Mouse (Mus musculus): ENCODE results near the gene Dll3. TPM values are rescaled to one million over a fixed set of nuclear protein-coding genes. Genes with fewer than 3 reads are reported as not detected.

Dll3 gene
- 0.17 TPM in 1 of 2 replicates, not detected in the other for polyA plus RNA-seq (2015; fragmentation: Nextera tagmentation; extraction: Ambion mirVana)

DNA sequence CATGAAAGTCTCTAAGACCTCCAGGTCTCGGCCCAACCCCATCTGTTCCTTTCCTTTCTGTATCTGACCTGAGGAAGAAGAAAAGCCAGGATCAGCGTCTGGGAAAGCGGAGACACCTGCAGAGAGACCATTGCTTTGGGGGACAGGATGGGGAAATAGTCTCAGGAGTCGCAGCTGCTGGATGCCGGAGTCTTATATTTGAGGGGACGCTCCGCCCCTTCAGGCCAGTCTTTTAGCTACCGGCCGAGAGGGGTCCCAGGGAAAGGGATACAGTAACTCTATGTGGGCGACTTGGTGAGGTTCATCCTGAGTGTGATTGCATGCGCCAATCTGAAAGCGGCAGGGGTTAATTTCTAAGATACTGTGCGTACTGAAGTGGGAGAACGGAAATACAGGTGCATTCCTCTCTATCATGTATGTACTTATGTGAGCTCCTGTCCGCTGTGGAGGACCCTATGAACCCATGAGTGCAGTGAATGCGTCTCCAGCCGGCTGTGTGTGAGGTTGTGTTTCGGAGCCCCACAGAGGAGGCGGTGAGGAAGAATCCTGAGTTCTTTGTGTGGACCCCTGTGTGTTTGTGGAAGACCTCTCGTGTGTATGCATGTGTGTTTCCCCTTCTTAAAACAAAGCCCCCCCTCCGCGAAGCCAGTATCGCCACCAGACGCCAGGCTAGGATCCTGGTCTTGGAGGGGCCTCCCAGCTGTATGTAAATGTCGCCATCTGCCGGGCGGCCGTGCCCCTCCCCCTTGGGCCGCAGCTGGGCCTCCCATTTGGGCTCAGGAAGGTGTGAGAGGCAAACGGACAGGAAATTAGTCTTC lies at the start of gene Dll3:
TSS of gene Dll3 (minus strand) at position 623 of the 818 bp plus-strand sequence.

GRCm38 (mm10) chr7:28350155-28350883 lies 48.3 kb upstream of the Dll3 start, which contains the start of gene Rps16:
TSS of gene Rps16 (plus strand) at chr7:28350652.

DNA sequence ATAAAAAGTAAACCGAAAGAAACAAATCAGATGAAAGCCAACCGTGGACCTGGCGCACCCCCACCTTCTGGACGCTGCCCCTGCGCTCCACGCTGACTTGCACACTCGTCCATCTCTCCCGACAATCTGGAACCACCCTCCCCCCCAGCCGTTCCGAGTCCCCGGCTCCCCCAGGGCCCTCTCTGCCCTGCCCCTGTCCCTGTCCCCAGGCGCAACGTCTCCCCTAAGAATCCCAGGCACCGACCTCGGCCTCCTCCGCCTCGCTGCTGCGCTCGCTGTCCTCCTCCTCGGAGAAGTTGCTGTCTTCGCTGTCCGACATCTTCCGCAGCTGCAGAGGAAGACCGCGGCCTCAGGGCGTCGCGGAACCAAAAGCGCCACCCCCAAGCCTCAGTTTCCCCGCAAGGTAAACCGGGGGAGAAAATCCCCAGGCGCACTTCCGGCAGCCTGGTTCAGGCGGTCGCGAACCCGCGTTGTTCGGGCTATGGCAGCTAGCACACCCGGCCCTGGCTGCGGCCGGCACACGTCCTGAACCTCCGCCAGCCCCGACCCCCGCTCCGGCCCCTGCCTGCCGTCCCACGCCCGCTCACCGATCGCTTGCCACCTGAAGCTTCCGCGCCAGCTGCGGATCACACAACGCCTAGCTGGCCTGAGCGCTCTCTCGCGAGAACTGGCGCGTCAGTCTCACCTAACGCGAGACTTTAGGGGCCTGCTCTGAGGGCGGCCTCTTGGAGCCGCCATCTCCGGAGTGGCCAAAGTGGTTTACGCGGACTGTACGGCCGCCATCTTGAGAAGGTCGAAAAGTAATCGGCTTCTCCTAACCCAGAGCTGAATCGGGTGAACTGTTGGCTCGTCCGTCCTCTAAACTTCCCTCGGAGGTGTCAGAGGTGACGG lies 36.3 kb upstream of the Dll3 start, which contains the start of gene Supt5:
TSS of gene Supt5 (minus strand) at position 639 of the 891 bp plus-strand sequence.

DNA sequence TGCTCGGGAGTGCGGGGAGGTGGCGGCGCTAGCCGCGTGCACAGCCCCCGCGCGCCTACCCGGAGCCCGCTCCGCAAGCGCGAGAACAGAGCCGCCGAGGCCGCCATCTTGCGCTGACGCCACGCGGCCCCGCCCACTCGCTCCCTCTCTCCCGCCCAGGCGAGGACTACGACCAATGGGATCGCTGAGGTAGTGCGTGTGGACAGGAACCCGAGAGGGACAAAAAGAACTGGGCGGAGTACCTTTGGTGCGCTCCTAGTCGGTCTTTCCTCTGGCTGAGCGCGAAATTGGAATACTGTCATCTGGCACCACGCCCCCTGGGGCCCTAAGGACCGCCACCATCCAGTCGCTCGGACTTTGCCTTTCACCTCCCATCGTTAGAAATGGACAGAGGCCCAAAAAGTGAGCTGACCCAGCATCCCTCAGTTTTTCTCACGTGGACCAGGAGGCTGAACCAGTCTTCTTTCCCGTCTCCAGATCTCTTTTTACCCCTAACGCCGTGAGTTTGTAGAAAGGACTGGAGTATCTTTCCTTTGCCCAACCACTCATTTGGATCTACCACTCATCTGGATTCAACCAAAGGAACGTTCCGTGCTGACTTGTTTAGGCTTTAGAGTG lies 10.0 kb upstream of the Dll3 start, which contains the start of gene Timm50:
TSS of gene Timm50 (minus strand) at position 147 of the 618 bp plus-strand sequence.

GRCm38 (mm10) chr7:28290638-28291590 lies 11.1 kb downstream of the Dll3 start, which contains the start of gene Selenov:
TSS of gene Selenov (minus strand) at chr7:28291186.

GRCm38 (mm10) chr7:28277615-28278278 lies 24.3 kb downstream of the Dll3 start, which contains the start of gene Eid2b:
TSS of gene Eid2b (plus strand) at chr7:28277739.

GRCm38 (mm10) chr7:28267129-28268041 lies 34.7 kb downstream of the Dll3 start, which contains the start of gene Eid2:
TSS of gene Eid2 (plus strand) at chr7:28267881.

Other genes starting within 250 kb of the Dll3 start
- 0.45 and 0.64 TPM in 2 replicates for gene Fcgbp, start 231.0 kb downstream of the Dll3 start, polyA plus RNA-seq (2015; fragmentation: Nextera tagmentation; extraction: Ambion mirVana)
- 0.07 and 0.08 TPM in 2 replicates for gene 9530053A07Rik, start 172.8 kb downstream of the Dll3 start, polyA plus RNA-seq (2015; fragmentation: Nextera tagmentation; extraction: Ambion mirVana)
- 56.9 and 59.0 TPM in 2 replicates for gene Fbl, start 132.5 kb downstream of the Dll3 start, polyA plus RNA-seq (2015; fragmentation: Nextera tagmentation; extraction: Ambion mirVana)
- gene Dyrk1b, start 122.8 kb downstream of the Dll3 start, polyA plus RNA-seq (2015; fragmentation: Nextera tagmentation; extraction: Ambion mirVana) = 5.0 and 7.3 TPM in 2 replicates
- gene Eid2, start 34.4 kb downstream of the Dll3 start, polyA plus RNA-seq (2015; fragmentation: Nextera tagmentation; extraction: Ambion mirVana) = 2.6 and 4.0 TPM in 2 replicates
- gene Eid2b, start 24.5 kb downstream of the Dll3 start, polyA plus RNA-seq (2015; fragmentation: Nextera tagmentation; extraction: Ambion mirVana) = 7.9 and 9.2 TPM in 2 replicates
- 0.37 TPM in 1 of 2 replicates, not detected in the other for gene Selenov, start 11.1 kb downstream of the Dll3 start, polyA plus RNA-seq (2015; fragmentation: Nextera tagmentation; extraction: Ambion mirVana)
- 59.0 and 64.6 TPM in 2 replicates for gene Timm50, start 9.8 kb upstream of the Dll3 start, polyA plus RNA-seq (2015; fragmentation: Nextera tagmentation; extraction: Ambion mirVana)
- gene Supt5, start 36.5 kb upstream of the Dll3 start, polyA plus RNA-seq (2015; fragmentation: Nextera tagmentation; extraction: Ambion mirVana) = 43.2 and 47.1 TPM in 2 replicates
- 718 and 753 TPM in 2 replicates for gene Rps16, start 48.4 kb upstream of the Dll3 start, polyA plus RNA-seq (2015; fragmentation: Nextera tagmentation; extraction: Ambion mirVana)
- 47.1 and 61.8 TPM in 2 replicates for gene Plekhg2, start 70.4 kb upstream of the Dll3 start, polyA plus RNA-seq (2015; fragmentation: Nextera tagmentation; extraction: Ambion mirVana)
- 49.3 and 49.5 TPM in 2 replicates for gene Zfp36, start 78.0 kb upstream of the Dll3 start, polyA plus RNA-seq (2015; fragmentation: Nextera tagmentation; extraction: Ambion mirVana)
- 31.0 and 32.3 TPM in 2 replicates for gene Med29, start 90.5 kb upstream of the Dll3 start, polyA plus RNA-seq (2015; fragmentation: Nextera tagmentation; extraction: Ambion mirVana)
- gene Paf1, start 90.7 kb upstream of the Dll3 start, polyA plus RNA-seq (2015; fragmentation: Nextera tagmentation; extraction: Ambion mirVana) = 59.8 and 81.5 TPM in 2 replicates
- 15.1 and 21.8 TPM in 2 replicates for gene Gmfg, start 135.2 kb upstream of the Dll3 start, polyA plus RNA-seq (2015; fragmentation: Nextera tagmentation; extraction: Ambion mirVana)
- gene Lrfn1, start 149.7 kb upstream of the Dll3 start, polyA plus RNA-seq (2015; fragmentation: Nextera tagmentation; extraction: Ambion mirVana) = 1.3 and 1.4 TPM in 2 replicates
- not detected in 2 replicates for gene Ifnl2, start 208.2 kb upstream of the Dll3 start, polyA plus RNA-seq (2015; fragmentation: Nextera tagmentation; extraction: Ambion mirVana)
- gene Ifnl3, start 220.6 kb upstream of the Dll3 start, polyA plus RNA-seq (2015; fragmentation: Nextera tagmentation; extraction: Ambion mirVana) = not detected in 2 replicates
- gene Sycn, start 238.6 kb upstream of the Dll3 start, polyA plus RNA-seq (2015; fragmentation: Nextera tagmentation; extraction: Ambion mirVana) = not detected in 2 replicates
- gene Nccrp1, start 245.0 kb upstream of the Dll3 start, polyA plus RNA-seq (2015; fragmentation: Nextera tagmentation; extraction: Ambion mirVana) = 0.24 and 0.51 TPM in 2 replicates